Mouse (Mus musculus) retina, postnatal 7 days (tissue): ENCODE data around the gene Tm7sf3.

Experiments used
- DNase-seq: peaks from one replicate; pipeline ENCODE4 v3.0.0-alpha.2; 2012; ENCODE audit warnings: low read depth, low spot score

Tm7sf3 gene

GRCm38 (mm10) chr6:146660591-146660990 lies 18.0 kb upstream of the Tm7sf3 start:
- DNase-seq = no peak

- no peak for DNase-seq
These were observed 10.6 kb upstream of the Tm7sf3 start for GRCm38 (mm10) chr6:146653197-146653596.

- no peak for DNase-seq
These were observed 8.8 kb upstream of the Tm7sf3 start for GRCm38 (mm10) chr6:146651431-146651830.

GRCm38 (mm10) chr6:146650013-146650412 lies 7.4 kb upstream of the Tm7sf3 start:
- no peak for DNase-seq

GRCm38 (mm10) chr6:146643184-146643570 lies 553 bp upstream of the Tm7sf3 start:
- no peak for DNase-seq

GRCm38 (mm10) chr6:146641621-146642210 lies 908 bp downstream of the Tm7sf3 start:
- DNase-seq = no peak

- DNase-seq = no peak
These were observed 1.6 kb downstream of the Tm7sf3 start for GRCm38 (mm10) chr6:146640991-146641390.

- DNase-seq = no peak
These were observed 2.3 kb downstream of the Tm7sf3 start for GRCm38 (mm10) chr6:146640068-146640965.

GRCm38 (mm10) chr6:146636482-146636881 lies 6.1 kb downstream of the Tm7sf3 start:
- no peak for DNase-seq

- no peak for DNase-seq
These were observed 7.6 kb downstream of the Tm7sf3 start for GRCm38 (mm10) chr6:146634759-146635606.

GRCm38 (mm10) chr6:146634015-146634722 lies 8.5 kb downstream of the Tm7sf3 start:
- DNase-seq = peak; percentile 76

GRCm38 (mm10) chr6:146633629-146634014 lies 9.0 kb downstream of the Tm7sf3 start:
- no peak for DNase-seq

GRCm38 (mm10) chr6:146633097-146633496 lies 9.5 kb downstream of the Tm7sf3 start:
- no peak for DNase-seq

- no peak for DNase-seq
These were observed 10.2 kb downstream of the Tm7sf3 start for GRCm38 (mm10) chr6:146632403-146632802.

GRCm38 (mm10) chr6:146631847-146632246 lies 10.8 kb downstream of the Tm7sf3 start:
- no peak for DNase-seq

- DNase-seq = no peak
These were observed 11.7 kb downstream of the Tm7sf3 start for GRCm38 (mm10) chr6:146630961-146631360.

- no peak for DNase-seq
These were observed 12.6 kb downstream of the Tm7sf3 start for GRCm38 (mm10) chr6:146629781-146630756.

GRCm38 (mm10) chr6:146628123-146628522 lies 14.5 kb downstream of the Tm7sf3 start:
- DNase-seq = no peak

- no peak for DNase-seq
These were observed 26.0 kb downstream of the Tm7sf3 start for GRCm38 (mm10) chr6:146616670-146617069.

- DNase-seq = no peak
These were observed 26.7 kb downstream of the Tm7sf3 start for GRCm38 (mm10) chr6:146615891-146616290.
